Mouse (Mus musculus) ES-CJ7 (cell line): ENCODE data around the gene Cd63.
A peak's percentile ranks its signal among the peaks of the same experiment; 100 is the strongest.

Source experiments
- DNase-seq: peaks from one replicate; pipeline ENCODE4 v3.0.0; 2011; ENCODE audit warnings: low read depth, low spot score

Cd63 gene

GRCm38 (mm10) chr10:128900698-128901097, at the start of gene Cd63:
Gene Cd63, plus strand, starts transcription at chr10:128900989.
- DNase-seq: peak; percentile 86

GRCm38 (mm10) chr10:128861176-128861575, 39.6 kb upstream of the Cd63 start:
- DNase-seq: no peak

GRCm38 (mm10) chr10:128866042-128866441, 34.7 kb upstream of the Cd63 start:
- peak; percentile 26 for DNase-seq

GRCm38 (mm10) chr10:128866518-128866917, 34.3 kb upstream of the Cd63 start:
- DNase-seq: no peak

- no peak for DNase-seq
These were observed 30.4 kb upstream of the Cd63 start for GRCm38 (mm10) chr10:128870341-128870740.

GRCm38 (mm10) chr10:128878291-128878690, 22.5 kb upstream of the Cd63 start:
- DNase-seq: no peak

GRCm38 (mm10) chr10:128878811-128879210, 22.0 kb upstream of the Cd63 start:
- no peak for DNase-seq

GRCm38 (mm10) chr10:128882067-128882466, 18.7 kb upstream of the Cd63 start:
- no peak for DNase-seq

- peak; percentile 85 for DNase-seq
These were observed 11.6 kb upstream of the Cd63 start for GRCm38 (mm10) chr10:128888941-128889827.

- no peak for DNase-seq
These were observed 10.9 kb upstream of the Cd63 start for GRCm38 (mm10) chr10:128889846-128890245.

- DNase-seq: no peak
These were observed 10.2 kb upstream of the Cd63 start for GRCm38 (mm10) chr10:128890383-128891295.

GRCm38 (mm10) chr10:128891296-128892094, 9.3 kb upstream of the Cd63 start, which contains the start of gene Gdf11:
Gene Gdf11, minus strand, starts transcription at chr10:128891718.
- peak; percentile 66 for DNase-seq

GRCm38 (mm10) chr10:128892246-128892645, 8.5 kb upstream of the Cd63 start:
- no peak for DNase-seq

GRCm38 (mm10) chr10:128895437-128895836, 5.4 kb upstream of the Cd63 start:
- peak; percentile 90 for DNase-seq

- DNase-seq: peak; percentile 34
These were observed 4.7 kb upstream of the Cd63 start for GRCm38 (mm10) chr10:128895952-128896693.

- DNase-seq: no peak
These were observed 4.0 kb upstream of the Cd63 start for GRCm38 (mm10) chr10:128896807-128897206.

GRCm38 (mm10) chr10:128897501-128897900, 3.3 kb upstream of the Cd63 start:
- no peak for DNase-seq

GRCm38 (mm10) chr10:128899759-128900490, 864 bp upstream of the Cd63 start:
- no peak for DNase-seq

GRCm38 (mm10) chr10:128901409-128901808, 620 bp downstream of the Cd63 start:
- peak; percentile 52 for DNase-seq

- no peak for DNase-seq
These were observed 1.7 kb downstream of the Cd63 start for GRCm38 (mm10) chr10:128902409-128902988.
